In genomic region chr1:93635091-93635579, GRCm38 (mm10) we compare ENCODE assay signal across 8 mouse cellular contexts. TPM values are rescaled to one million over a fixed set of nuclear protein-coding genes. Genes with fewer than 3 reads are reported as not detected.
DNase-seq lines count a peak whose midpoint lies in the region; ATAC-seq and TF ChIP-seq lines count a peak whose summit lies in the region.

No protein-coding gene starts in this region.

- under 1% methylated on average over 58 of the region's 58 CpGs for WGBS in heart, embryonic 13.5 days
- under 1% methylated on average over 58 of the region's 58 CpGs for WGBS in embryonic facial prominence, embryonic 12.5 days
- under 1% methylated on average over 58 of the region's 58 CpGs for WGBS in hindbrain, embryonic 15.5 days
- under 1% methylated on average over 58 of the region's 58 CpGs for whole genome bisulfite sequencing in liver, embryonic 15.5 days (ENCODE audit: insufficient replicate concordance)
- WGBS in neural tube, embryonic 12.5 days: under 1% methylated on average over 55 of the region's 58 CpGs

- peaks cover 23% of the 10 kb centered on the region for H3K36me3 ChIP-seq in heart, embryonic 13.5 days
- peaks cover 2% of the 10 kb centered on the region; the same call in 1 of the 2 replicates for H3K36me3 ChIP-seq in ES-E14 (ENCODE audit: control insufficient read depth, insufficient read depth, low read length, poor library complexity, severe bottlenecking)
- H3K36me3 ChIP-seq in embryonic facial prominence, embryonic 12.5 days: peaks cover 12% of the 10 kb centered on the region; the same call in 1 of the 2 replicates
- no peaks in the 10 kb centered on the region for H3K36me3 ChIP-seq in hindbrain, embryonic 15.5 days
- H3K36me3 ChIP-seq in liver, embryonic 15.5 days (replicated peaks): peaks cover 3% of the 10 kb centered on the region; the same call in 1 of the 2 replicates
- peaks cover 9% of the 10 kb centered on the region for H3K36me3 ChIP-seq in neural tube, embryonic 12.5 days

- H3K4me2 ChIP-seq in heart, embryonic 13.5 days: peak overlapping the region; percentile 84
- peak overlapping the region; percentile 95 for H3K4me2 ChIP-seq in embryonic facial prominence, embryonic 12.5 days (replicated peaks)
- peak overlapping the region; percentile 89 for H3K4me2 ChIP-seq in hindbrain, embryonic 15.5 days
- peak overlapping the region; percentile 95 for H3K4me2 ChIP-seq in liver, embryonic 15.5 days
- H3K4me2 ChIP-seq in neural tube, embryonic 12.5 days (replicated peaks): peak overlapping the region; percentile 95

- ATAC-seq in heart, embryonic 13.5 days (ENCODE audit: extremely low read depth, insufficient number of reproducible peaks, low FRiP score, low TSS enrichment): peak; percentile 51
- peak; percentile 6; the same call in 1 of the 2 replicates for ATAC-seq in embryonic facial prominence, embryonic 12.5 days (ENCODE audit: insufficient number of reproducible peaks, insufficient read depth, low FRiP score, low TSS enrichment)
- peak; percentile 15 for ATAC-seq in hindbrain, embryonic 15.5 days (ENCODE audit: low FRiP score, low read depth)
- peak; percentile 47 for ATAC-seq in liver, embryonic 15.5 days (ENCODE audit: insufficient read depth)
- ATAC-seq in neural tube, embryonic 12.5 days (ENCODE audit: low FRiP score, low read depth): peak; percentile 45; the same call in 1 of the 2 replicates

- H3K4me1 ChIP-seq in heart, embryonic 13.5 days: peaks cover 44% of the 10 kb centered on the region
- peaks cover 3 to 5% of the 10 kb centered on the region in 2 experiments; a peak in 2 of 4 replicates for H3K4me1 ChIP-seq in ES-E14 (ENCODE audit: control insufficient read depth in 2 of 2, insufficient read depth in 2 of 2, low read length in 2 of 2, poor library complexity in 1 of 2)
- peaks cover 15% of the 10 kb centered on the region for H3K4me1 ChIP-seq in embryonic facial prominence, embryonic 12.5 days
- H3K4me1 ChIP-seq in hindbrain, embryonic 15.5 days (replicated peaks): peaks cover 26% of the 10 kb centered on the region
- H3K4me1 ChIP-seq in liver, embryonic 15.5 days (replicated peaks): peaks cover 48% of the 10 kb centered on the region
- peaks cover 22% of the 10 kb centered on the region for H3K4me1 ChIP-seq in neural tube, embryonic 12.5 days

- H3K4me3 ChIP-seq in heart, embryonic 13.5 days: peak overlapping the region; percentile 83
- H3K4me3 ChIP-seq in ES-E14 (ENCODE audit: insufficient read depth in 1 of 2, low read depth in 1 of 2, low read length in 2 of 2, poor library complexity in 1 of 2, severe bottlenecking in 1 of 2): peak overlapping the region; percentile 84 to 95
- peak overlapping the region; percentile 96 for H3K4me3 ChIP-seq in embryonic facial prominence, embryonic 12.5 days
- H3K4me3 ChIP-seq in hindbrain, embryonic 15.5 days: peak overlapping the region; percentile 100
- H3K4me3 ChIP-seq in liver, embryonic 15.5 days (replicated peaks): peak overlapping the region; percentile 97
- peak overlapping the region; percentile 95 for H3K4me3 ChIP-seq in neural tube, embryonic 12.5 days

- in situ Hi-C loops in ES-E14 (cut with MboI; ENCODE audit: low sequenced_read_pairs in 2 of 2, unreplicated experiment in 2 of 2): no loop called here

- intact Hi-C loops in heart, postnatal 25 days (cut with DNase I): loop anchor here (5.0 to 10.0 kb wide), 5 partner anchors 120 to 293 kb away; partner anchors contain the start of genes Atg4b, Dtymk, Farp2 and Hdlbp

- H3K9ac ChIP-seq in heart, embryonic 13.5 days: peak overlapping the region; percentile 93
- H3K9ac ChIP-seq in ES-E14 (ENCODE audit: insufficient read depth, low read depth, low read length, poor library complexity, severe bottlenecking): peak overlapping the region; percentile 69
- H3K9ac ChIP-seq in embryonic facial prominence, embryonic 12.5 days: peak overlapping the region; percentile 92
- H3K9ac ChIP-seq in hindbrain, embryonic 15.5 days: peak overlapping the region; percentile 98
- H3K9ac ChIP-seq in liver, embryonic 15.5 days: peak overlapping the region; percentile 96
- peak overlapping the region; percentile 92 for H3K9ac ChIP-seq in neural tube, embryonic 12.5 days

- peak overlapping the region; percentile 85 for H3K27ac ChIP-seq in heart, embryonic 13.5 days (replicated peaks)
- H3K27ac ChIP-seq in ES-E14 (ENCODE audit: insufficient read depth, low read depth, low read length, poor library complexity, severe bottlenecking): no peak overlapping the region
- H3K27ac ChIP-seq in embryonic facial prominence, embryonic 12.5 days: peak overlapping the region; percentile 83
- peak overlapping the region; percentile 95 for H3K27ac ChIP-seq in hindbrain, embryonic 15.5 days (replicated peaks)
- peak overlapping the region; percentile 90 for H3K27ac ChIP-seq in liver, embryonic 15.5 days (replicated peaks)
- peak overlapping the region; percentile 60 for H3K27ac ChIP-seq in neural tube, embryonic 12.5 days

- no peak for DNase-seq in heart, postnatal 25 days (ENCODE audit: low spot score)
- DNase-seq in ES-E14 (ENCODE audit: low read depth, low spot score): no peak
- no peak for DNase-seq in thymus, postnatal 4 days

- H3K9me3 ChIP-seq in heart, embryonic 13.5 days: no peaks in the 10 kb centered on the region
- H3K9me3 ChIP-seq in ES-E14 (ENCODE audit: control insufficient read depth, insufficient read depth, low read depth, low read length): no peaks in the 10 kb centered on the region
- no peaks in the 10 kb centered on the region for H3K9me3 ChIP-seq in embryonic facial prominence, embryonic 12.5 days
- H3K9me3 ChIP-seq in hindbrain, embryonic 15.5 days: no peaks in the 10 kb centered on the region
- no peaks in the 10 kb centered on the region for H3K9me3 ChIP-seq in liver, embryonic 15.5 days (replicated peaks)
- no peaks in the 10 kb centered on the region for H3K9me3 ChIP-seq in neural tube, embryonic 12.5 days

- H3K27me3 ChIP-seq in heart, embryonic 13.5 days (replicated peaks): no peaks in the 10 kb centered on the region
- no peaks in the 10 kb centered on the region for H3K27me3 ChIP-seq in embryonic facial prominence, embryonic 12.5 days
- no peaks in the 10 kb centered on the region for H3K27me3 ChIP-seq in hindbrain, embryonic 15.5 days
- no peaks in the 10 kb centered on the region for H3K27me3 ChIP-seq in liver, embryonic 15.5 days
- H3K27me3 ChIP-seq in neural tube, embryonic 12.5 days (replicated peaks): no peaks in the 10 kb centered on the region

TF ChIP-seq in ES-E14, 5 proteins besides CTCF, POLR2A, EP300 and RAD21:
- no peak for TF ChIP-seq HCFC1 (IDR thresholded peaks at IDR 0.05; ENCODE audit: borderline replicate concordance, insufficient read depth, low read length)
- no peak for TF ChIP-seq ZNF384 (IDR thresholded peaks at IDR 0.05; ENCODE audit: low read depth, low read length)

RNA-seq across cellular contexts. Expression of gene Stk25, which starts 23.3 kb away (rescaled TPM):
- 132 and 138 TPM in 2 replicates for polyA plus RNA-seq in heart, embryonic 13.5 days (2015; fragmentation: Nextera tagmentation; extraction: Ambion mirVana)
- total RNA-seq in heart, postnatal 25 days (2021): 10 to 100 TPM; 91.2 to 95.6 TPM
- total RNA-seq in ES-E14 (2012; rRNA removed): 62.0 and 79.3 TPM in 2 replicates
- polyA plus RNA-seq in embryonic facial prominence, embryonic 12.5 days (2016; fragmentation: Nextera tagmentation; extraction: Ambion mirVana): 196 and 197 TPM in 2 replicates
- 326 and 365 TPM in 2 replicates for polyA plus RNA-seq in hindbrain, embryonic 15.5 days (2015; fragmentation: Nextera tagmentation; extraction: Ambion mirVana)
- 44.7 and 51.2 TPM in 2 replicates for polyA plus RNA-seq in liver, embryonic 15.5 days (2015; fragmentation: Nextera tagmentation; extraction: Ambion mirVana)
- polyA plus RNA-seq in neural tube, embryonic 12.5 days (2016; fragmentation: Nextera tagmentation; extraction: Ambion mirVana): 260 and 266 TPM in 2 replicates

RNA-seq across cellular contexts. Expression of gene Bok, which starts 50.3 kb away (rescaled TPM):
- polyA plus RNA-seq in heart, embryonic 13.5 days (2015; fragmentation: Nextera tagmentation; extraction: Ambion mirVana): 40.2 and 51.6 TPM in 2 replicates
- 1 to 10 TPM; 4.7 TPM for total RNA-seq in heart, postnatal 25 days (2021)
- 21.1 and 26.9 TPM in 2 replicates for total RNA-seq in ES-E14 (2012; rRNA removed)
- polyA plus RNA-seq in embryonic facial prominence, embryonic 12.5 days (2016; fragmentation: Nextera tagmentation; extraction: Ambion mirVana): 34.2 and 38.8 TPM in 2 replicates
- 93.1 and 108 TPM in 2 replicates for polyA plus RNA-seq in hindbrain, embryonic 15.5 days (2015; fragmentation: Nextera tagmentation; extraction: Ambion mirVana)
- polyA plus RNA-seq in liver, embryonic 15.5 days (2015; fragmentation: Nextera tagmentation; extraction: Ambion mirVana): 3.7 and 4.9 TPM in 2 replicates
- 41.9 and 50.8 TPM in 2 replicates for polyA plus RNA-seq in neural tube, embryonic 12.5 days (2016; fragmentation: Nextera tagmentation; extraction: Ambion mirVana)
